Mouse (Mus musculus) lung, adult 2 months (tissue): Measurements from ENCODE around the gene Fn1. TPM values are rescaled to one million over a fixed set of nuclear protein-coding genes. Genes with fewer than 3 reads are reported as not detected.

ENCODE experiments used
- DNase-seq: peaks from one replicate; pipeline ENCODE4 v3.0.0; 2022
- H3K4me1 ChIP-seq: fragments of 200-500 bp; 2 replicates; pipeline ENCODE4 v1.6.1; 2011; ENCODE audit warnings: low read length; ENCODE audit not compliant: control insufficient read depth, insufficient read depth
- H3K4me3 ChIP-seq: fragments of 200-500 bp; replicated peaks from 2 replicates; pipeline ENCODE3; 2011; ENCODE audit warnings: low read depth, mild to moderate bottlenecking, control low read depth, low read length; ENCODE audit errors: extremely low read depth
- CTCF ChIP-seq: fragments of 200-500 bp; IDR thresholded peaks from 2 replicates; pipeline ENCODE4 v1.5.1; 2011; ENCODE audit warnings: mild to moderate bottlenecking, low read length, control low read depth; ENCODE audit not compliant: insufficient read depth
- POLR2A ChIP-seq: fragments of 200-500 bp; IDR thresholded peaks from 2 replicates; pipeline ENCODE4 v1.6.1; 2011; ENCODE audit warnings: low read depth, mild to moderate bottlenecking, control low read depth, low read length, borderline replicate concordance; ENCODE audit errors: extremely low read depth
- WGBS: fragments of 180-500 bp; shearing (Covaris S2); methylation state at CpG from one replicate; pipeline ENCODE4 v1.1.7; 2018; 5-methylcytosine and 5-hydroxymethylcytosine counted together
- polyA plus RNA-seq: library from polyadenylated mRNA; depleted of rRNA; stranded (reverse); fragments of >200 nt; gene quantifications from 2 replicates; pipeline ENCODE4 v1.2.3, GENCODE M21; 2012

The Fn1 gene
- polyA plus RNA-seq, 1 experiment, result 177 TPM

- 47% methylated on average over 9 of the region's 9 CpGs for WGBS
- DNase-seq, result no peak
- no peaks in the 10 kb centered on the region for H3K4me1 ChIP-seq
- TF ChIP-seq CTCF (no peak), POLR2A (no peak)
- no peak overlapping the region for H3K4me3 ChIP-seq
Observed at GRCm38 (mm10) chr1:71651315-71651714, 1.7 kb downstream of the Fn1 start.

DNA sequence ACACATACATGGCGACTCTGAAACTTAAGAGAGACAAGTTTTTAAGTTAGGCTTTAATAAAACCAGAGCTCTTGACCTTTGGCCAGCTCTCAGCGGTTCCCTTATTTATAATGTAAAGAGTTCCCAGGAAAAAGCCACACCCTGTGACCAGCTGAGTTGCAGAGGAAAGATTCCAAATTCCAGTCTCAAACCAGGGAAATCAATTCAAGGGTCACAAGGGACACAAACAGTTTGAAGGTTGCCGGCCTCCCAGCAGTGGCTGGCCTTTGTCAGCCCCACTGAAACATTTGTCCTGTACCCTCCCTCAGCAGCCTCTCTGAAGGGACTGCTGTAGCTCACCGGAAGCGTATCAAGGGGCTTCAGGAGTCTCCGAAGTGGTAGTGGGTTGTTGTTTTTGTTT is 2.3 kb downstream of the Fn1 start:
- TF ChIP-seq CTCF, result no peak
- TF ChIP-seq POLR2A, result no peak
- 45% methylated on average over 6 of the region's 6 CpGs for WGBS
- Histone ChIP-seq H3K4me3 (no peak overlapping the region), H3K4me1 (no peaks in the 10 kb centered on the region)
- DNase-seq, result no peak

DNA sequence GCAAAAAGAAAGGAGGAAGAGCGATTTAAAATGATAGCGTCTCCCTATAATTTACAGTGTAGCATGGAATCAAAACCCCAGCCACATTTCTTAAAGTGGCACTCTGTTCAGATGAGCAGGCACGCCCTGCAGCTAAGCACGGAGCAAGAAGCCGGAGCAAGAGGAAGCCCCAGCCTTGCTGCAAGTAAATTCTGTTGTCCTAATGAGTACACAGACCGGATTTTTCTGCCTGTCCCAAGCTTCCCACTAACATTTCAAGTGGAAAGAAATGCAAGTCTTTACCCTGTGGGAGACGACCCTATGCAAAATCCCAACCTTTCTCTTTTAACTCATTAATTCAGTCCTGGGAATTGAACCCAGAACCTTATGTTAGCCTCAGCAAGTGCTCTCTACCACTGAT is 4.8 kb downstream of the Fn1 start:
- WGBS, result 82% methylated on average over 7 of the region's 7 CpGs
- no peak for DNase-seq
- no peak overlapping the region for H3K4me3 ChIP-seq
- no peak for TF ChIP-seq POLR2A
- TF ChIP-seq CTCF, result no peak
- no peaks in the 10 kb centered on the region for H3K4me1 ChIP-seq

DNA sequence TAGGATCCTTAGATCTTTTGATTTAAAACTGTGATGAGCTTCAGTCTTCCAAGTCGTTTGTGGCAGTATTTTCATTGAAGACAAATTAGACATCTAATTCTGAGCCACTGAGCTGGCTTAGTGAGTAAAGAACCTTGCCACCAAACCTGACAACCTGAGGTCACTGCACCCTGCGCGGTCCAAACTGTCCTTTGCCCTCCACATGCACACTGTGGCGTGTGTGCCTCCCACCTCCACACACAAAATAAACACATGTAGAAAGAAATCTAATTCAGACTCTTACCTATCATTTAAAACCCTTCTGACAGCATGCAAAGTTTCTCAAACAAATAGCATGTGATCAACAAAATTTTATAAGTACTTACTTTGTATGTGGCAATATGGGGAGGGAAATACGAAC is 6.2 kb downstream of the Fn1 start:
- DNase-seq, result no peak
- TF ChIP-seq POLR2A, result no peak
- 73% methylated on average over 5 of the region's 5 CpGs for WGBS

DNA sequence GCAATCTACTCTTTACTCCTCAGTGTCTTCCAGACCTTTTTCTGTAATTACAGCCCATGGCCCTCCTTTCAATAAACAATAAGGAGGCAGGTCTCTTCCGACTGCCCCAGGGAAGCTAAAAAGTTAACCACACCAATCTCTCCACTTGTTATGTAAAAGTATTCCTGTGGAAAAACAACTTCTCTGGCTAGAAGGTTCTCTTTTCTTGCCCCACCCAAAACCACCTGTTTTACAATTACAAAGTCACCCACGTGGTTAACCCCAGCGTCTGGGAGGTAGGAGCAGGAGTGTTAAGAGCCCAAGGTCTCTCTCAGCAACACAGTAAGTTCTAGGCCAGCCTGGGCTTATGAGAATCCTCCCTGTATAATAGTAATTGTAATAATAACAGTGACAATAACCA is 7.0 kb downstream of the Fn1 start:
- H3K4me1 ChIP-seq, result no peaks in the 10 kb centered on the region
- no peak for TF ChIP-seq POLR2A
- no peak for TF ChIP-seq CTCF
- no peak for DNase-seq
- WGBS, result 47% methylated on average over 3 of the region's 3 CpGs
- no peak overlapping the region for H3K4me3 ChIP-seq

More for the DNA sequence above, 6.2 kb downstream of the Fn1 start:
- no peak overlapping the region for H3K4me3 ChIP-seq
- H3K4me1 ChIP-seq, result no peaks in the 10 kb centered on the region

- no peak overlapping the region for H3K4me3 ChIP-seq
- no peaks in the 10 kb centered on the region for H3K4me1 ChIP-seq
- DNase-seq, result no peak
- 90% methylated on average over 13 of the region's 13 CpGs for WGBS
- TF ChIP-seq CTCF (no peak), POLR2A (no peak)
Observed at GRCm38 (mm10) chr1:71645466-71645865, 7.5 kb downstream of the Fn1 start.

GRCm38 (mm10) chr1:71642794-71643193 is 10.2 kb downstream of the Fn1 start:
- DNase-seq, result no peak
- TF ChIP-seq CTCF (no peak), POLR2A (no peak)
- Histone ChIP-seq H3K4me3 (no peak overlapping the region), H3K4me1 (no peaks in the 10 kb centered on the region; the same call in 1 of the 2 replicates)
- 95% methylated on average over 10 of the region's 10 CpGs for WGBS

DNA sequence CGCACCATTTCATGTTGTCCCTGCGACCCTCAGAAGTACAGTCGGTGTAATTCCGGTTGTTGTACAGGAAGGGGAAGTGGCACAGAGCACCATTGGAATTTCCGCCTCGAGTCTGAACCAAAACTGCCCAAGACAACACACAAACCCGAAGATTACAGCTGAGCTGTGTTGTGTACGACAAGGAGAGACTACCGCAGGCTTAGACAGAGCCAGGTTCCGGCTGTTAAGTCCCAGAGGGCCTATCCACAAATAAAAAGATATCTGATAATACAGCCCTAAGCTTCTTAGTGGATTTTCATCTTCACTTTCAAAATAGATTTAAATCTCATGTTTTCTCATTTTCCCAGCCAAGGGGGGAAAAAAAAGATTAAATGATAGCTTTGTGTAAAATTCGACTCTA is 11.8 kb downstream of the Fn1 start:
- H3K4me1 ChIP-seq, result no peaks in the 10 kb centered on the region; the same call in 1 of the 2 replicates
- whole genome bisulfite sequencing, result 84% methylated on average over 11 of the region's 11 CpGs
- no peak for DNase-seq
- no peak for TF ChIP-seq POLR2A
- no peak for TF ChIP-seq CTCF
- H3K4me3 ChIP-seq, result no peak overlapping the region

DNA sequence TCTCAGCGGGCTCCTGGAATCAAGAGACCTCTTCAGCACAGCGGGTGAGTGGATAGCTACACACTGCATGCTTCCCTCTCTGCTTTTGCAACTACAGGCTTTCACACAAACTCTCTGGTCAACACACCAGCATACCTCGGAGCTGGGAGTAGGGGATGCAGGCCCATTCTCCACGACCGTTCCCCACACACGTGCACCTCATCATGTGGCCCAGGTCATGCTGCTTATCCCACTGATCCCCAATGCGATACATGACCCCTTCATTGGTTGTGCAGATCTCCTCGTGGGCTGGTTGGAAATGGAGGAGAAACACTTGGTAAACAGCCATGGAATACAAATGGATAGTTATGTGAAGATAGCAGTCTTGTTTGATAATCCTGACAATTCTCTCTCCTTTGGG is 12.8 kb downstream of the Fn1 start:
- TF ChIP-seq POLR2A, result no peak
- TF ChIP-seq CTCF, result no peak
- WGBS, result 84% methylated on average over 8 of the region's 8 CpGs
- Histone ChIP-seq H3K4me1 (no peaks in the 10 kb centered on the region; the same call in 1 of the 2 replicates), H3K4me3 (no peak overlapping the region)
- no peak for DNase-seq

- 96% methylated on average over 4 of the region's 4 CpGs for WGBS
- TF ChIP-seq POLR2A (no peak), CTCF (no peak)
- H3K4me3 ChIP-seq, result no peak overlapping the region
- DNase-seq, result no peak
- H3K4me1 ChIP-seq, result no peaks in the 10 kb centered on the region; the same call in 1 of the 2 replicates
Observed at GRCm38 (mm10) chr1:71636665-71637064, 16.3 kb downstream of the Fn1 start.

DNA sequence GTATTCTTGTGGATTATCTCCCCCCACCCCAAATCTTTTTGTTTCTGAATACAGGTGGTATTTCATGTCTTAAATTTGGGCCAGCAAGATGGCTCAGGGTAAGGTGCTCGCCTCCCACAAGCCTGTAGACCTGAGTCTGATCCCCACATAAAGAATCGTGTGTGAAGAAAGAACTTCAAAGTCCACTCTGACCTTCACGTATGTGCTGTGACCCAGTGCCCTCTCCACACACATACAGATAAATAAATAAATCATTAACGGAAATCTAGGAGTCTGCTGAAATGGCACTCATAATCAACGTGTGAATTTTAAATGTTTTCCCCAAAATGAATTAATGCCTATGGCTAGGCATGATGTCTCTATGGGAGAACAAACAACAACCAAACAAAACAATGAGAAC is 16.9 kb downstream of the Fn1 start:
- Histone ChIP-seq H3K4me1 (no peaks in the 10 kb centered on the region; the same call in 1 of the 2 replicates), H3K4me3 (no peak overlapping the region)
- DNase-seq, result no peak
- whole genome bisulfite sequencing, result 88% methylated on average over 5 of the region's 5 CpGs
- TF ChIP-seq CTCF (no peak), POLR2A (no peak)
